Mouse (Mus musculus) liver, adult (tissue): ENCODE results near the gene Zfc3h1.

Experiments used
- GATA4 ChIP-seq: IDR thresholded peaks from 2 replicates; pipeline ENCODE4 v1.6.1; 2014; ENCODE audit warnings: mild to moderate bottlenecking, low read length; ENCODE audit not compliant: insufficient replicate concordance

The Zfc3h1 gene

GRCm38 (mm10) chr10:115384221-115385017 lies at the start of gene Zfc3h1, which contains the start of gene Thap2:
Gene Zfc3h1, plus strand, starts transcription at chr10:115384959.
Gene Thap2, minus strand, starts transcription at chr10:115384443.
- TF ChIP-seq GATA4: no peak

DNA sequence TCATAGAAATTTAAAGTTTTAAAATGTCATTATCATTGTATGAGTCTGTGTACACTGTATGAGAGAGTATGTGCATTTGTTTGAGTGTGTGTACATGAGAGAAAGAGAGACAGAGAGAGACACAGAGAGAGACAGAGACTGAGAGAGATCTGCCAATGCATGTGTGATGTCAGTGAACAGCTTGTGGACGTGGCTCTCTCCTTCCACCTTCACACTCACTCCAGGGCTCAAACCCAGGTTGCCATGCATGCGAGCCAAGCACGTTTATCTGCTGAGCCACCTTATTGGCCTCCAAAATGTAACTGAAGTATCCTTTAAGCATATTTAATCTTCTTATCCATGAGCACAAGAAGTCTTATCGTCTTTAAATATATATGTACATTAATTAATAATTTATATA lies 47.9 kb upstream of the Zfc3h1 start:
- TF ChIP-seq GATA4: no peak

DNA sequence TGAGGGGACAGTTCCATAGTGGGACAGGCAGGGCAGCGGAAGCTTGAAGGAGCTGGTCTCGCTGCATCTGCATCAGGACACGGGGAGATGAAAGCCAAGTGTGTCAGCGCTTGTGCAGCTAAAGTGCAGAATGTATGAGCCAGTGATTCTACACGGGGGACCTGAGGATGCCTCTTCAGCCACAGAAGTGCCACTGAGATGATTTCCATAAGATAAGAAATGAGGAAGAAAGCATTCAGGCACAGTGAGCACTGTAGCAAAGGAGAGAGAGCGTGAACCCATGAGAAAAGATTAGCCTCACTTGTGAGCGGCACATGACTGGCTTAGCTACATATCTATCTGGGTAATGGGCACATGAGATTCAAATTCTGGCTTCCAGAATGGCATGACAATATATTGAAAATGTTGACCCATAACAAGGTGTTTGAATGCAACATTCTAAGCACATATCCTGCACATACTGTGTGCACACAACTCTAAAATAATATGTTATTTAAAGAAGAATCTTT lies 44.9 kb upstream of the Zfc3h1 start:
- no peak for TF ChIP-seq GATA4

GRCm38 (mm10) chr10:115342771-115343425 lies 41.9 kb upstream of the Zfc3h1 start:
- no peak for TF ChIP-seq GATA4

- TF ChIP-seq GATA4: no peak
Measured at GRCm38 (mm10) chr10:115346444-115346843, 38.3 kb upstream of the Zfc3h1 start.

DNA sequence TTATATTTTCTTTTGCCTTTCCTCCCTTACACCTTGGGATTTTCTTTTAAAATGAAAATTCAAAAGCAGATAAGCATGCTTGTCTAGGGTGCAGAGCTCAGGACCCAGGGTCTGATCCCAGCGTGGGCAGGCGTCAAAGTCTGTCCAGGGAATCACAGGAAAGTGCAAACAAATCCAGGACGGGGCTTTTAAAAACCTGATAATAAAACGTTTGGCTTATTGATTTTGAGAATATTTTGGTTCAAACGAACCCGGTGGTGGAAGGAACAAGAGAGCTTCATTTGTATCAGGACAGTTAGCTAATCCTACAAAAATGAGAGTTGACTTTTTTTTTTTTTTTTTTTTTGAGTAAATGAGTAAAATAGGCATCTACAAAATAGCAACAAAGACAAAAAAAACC lies 36.6 kb upstream of the Zfc3h1 start:
- no peak for TF ChIP-seq GATA4

- TF ChIP-seq GATA4: no peak
Measured at GRCm38 (mm10) chr10:115349029-115349428, 35.7 kb upstream of the Zfc3h1 start.

DNA sequence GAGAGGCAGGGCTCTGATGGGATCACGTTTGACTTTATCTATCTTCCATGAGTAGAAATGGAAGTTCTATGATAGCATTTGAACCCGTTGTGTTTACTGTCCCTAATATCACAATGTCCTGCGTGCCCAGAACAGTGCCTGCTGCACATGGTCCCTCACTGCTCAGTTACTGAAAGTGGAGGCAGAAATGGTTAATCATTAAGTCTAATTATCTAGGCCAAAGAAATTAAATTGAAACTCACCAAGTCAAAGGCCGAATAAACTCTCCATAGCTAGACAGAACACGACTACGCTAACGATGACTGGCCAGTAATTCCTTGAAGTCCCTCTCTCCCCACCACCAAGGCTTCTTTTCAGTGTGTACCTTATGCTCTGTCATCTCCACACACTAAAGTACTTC lies 35.2 kb upstream of the Zfc3h1 start:
- no peak; the same call in 1 of the 2 replicates for TF ChIP-seq GATA4

DNA sequence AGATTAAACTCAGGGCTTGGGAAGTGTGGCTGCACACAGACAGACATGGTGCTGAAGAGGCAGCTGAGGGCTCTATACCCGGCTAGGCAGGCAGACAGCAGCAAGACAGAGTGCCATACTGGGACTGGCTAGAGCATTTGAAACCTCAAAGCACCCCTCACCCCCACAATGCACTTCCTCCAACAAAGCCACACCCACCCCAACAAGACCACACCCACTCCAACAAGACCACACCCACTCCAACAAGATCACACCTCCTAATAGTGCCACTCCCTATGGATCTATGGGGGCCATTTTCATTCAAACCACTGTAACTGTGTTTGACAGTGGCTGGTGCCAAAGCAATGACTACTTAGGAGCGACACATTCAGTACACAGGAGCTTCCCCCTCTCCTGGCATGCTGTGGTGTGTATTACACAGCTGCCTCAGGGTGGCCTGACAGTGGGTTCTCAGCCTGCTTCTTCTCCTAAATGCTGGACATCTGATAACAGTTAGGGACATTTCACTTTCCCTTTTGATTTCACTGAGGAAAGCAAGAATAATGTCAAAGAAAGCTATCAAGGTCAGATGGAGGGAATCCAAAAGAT lies 33.9 kb upstream of the Zfc3h1 start:
- no peak for TF ChIP-seq GATA4

DNA sequence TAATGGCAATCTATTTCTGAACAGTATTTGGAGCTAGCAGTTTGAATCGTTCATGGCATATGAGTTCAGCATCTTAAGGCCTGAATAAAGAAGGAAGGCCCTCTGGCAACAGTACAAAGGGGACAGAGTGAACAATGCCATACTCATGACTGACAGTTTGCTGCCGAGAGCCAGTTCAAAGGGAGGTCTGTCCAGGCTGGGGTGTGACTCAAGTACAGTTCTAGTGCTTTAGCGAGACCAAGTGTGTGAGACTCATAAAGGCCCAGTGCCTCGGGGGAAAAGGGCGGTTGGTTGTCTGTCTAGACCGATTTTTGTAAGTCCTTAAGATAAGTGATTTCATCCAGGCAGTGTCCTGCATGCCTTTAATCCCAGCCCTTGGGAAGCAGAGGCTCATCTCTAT lies 30.2 kb upstream of the Zfc3h1 start:
- TF ChIP-seq GATA4: no peak

- TF ChIP-seq GATA4: no peak
Measured at GRCm38 (mm10) chr10:115355016-115355415, 29.7 kb upstream of the Zfc3h1 start.

DNA sequence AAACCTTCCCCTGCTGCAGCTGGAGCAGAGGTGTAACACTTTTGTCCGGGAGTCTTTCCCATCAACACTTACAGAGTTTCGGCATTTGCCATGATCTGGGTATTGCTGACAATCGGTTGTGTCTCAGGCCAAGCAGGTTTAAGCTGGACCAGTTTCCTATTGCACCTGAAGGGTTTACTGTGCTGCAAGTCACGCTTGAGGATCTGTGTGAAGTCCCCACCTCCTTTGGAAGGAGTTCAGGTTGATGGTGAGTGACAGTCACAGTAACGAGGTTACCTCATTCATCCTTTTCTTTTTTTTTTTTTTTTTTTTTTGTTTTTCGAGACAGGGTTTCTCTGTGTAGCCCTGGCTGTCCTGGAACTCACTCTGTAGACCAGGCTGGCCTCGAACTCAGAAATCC lies 28.7 kb upstream of the Zfc3h1 start:
- no peak for TF ChIP-seq GATA4

DNA sequence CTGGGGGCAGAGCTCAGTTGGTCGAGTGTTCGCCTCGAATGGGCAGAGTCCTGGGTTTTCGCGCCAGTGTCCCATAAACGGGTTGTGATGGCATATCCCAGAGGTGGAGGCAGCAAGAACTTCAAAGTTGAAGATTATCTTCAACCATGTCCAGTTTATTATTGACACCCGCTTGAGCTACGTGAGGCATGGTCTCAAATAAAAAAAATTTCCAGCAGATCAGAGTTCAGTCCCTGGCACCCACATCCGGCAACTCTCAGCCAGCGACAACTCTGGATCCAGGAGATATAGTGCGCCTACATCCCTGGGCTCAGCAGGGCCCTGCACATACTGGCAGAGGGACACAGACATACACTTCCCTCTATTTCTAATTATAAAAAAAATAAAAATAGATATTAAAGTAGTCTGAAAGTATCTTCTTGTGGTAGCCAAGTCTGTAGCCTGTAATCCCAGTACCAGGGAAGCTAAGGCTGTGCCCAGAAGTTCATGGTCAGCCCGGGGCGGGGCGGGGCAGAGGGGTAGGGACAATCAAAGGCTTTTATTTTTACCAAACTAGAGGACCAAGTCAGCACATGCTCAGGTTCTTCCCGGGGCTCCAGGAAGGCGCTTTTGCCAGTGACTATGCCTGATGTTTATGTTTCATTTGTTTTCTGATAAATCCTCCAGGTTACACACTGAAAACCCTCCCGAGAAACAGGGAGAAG lies 26.4 kb upstream of the Zfc3h1 start:
- no peak for TF ChIP-seq GATA4

GRCm38 (mm10) chr10:115359066-115359465 lies 25.7 kb upstream of the Zfc3h1 start:
- no peak for TF ChIP-seq GATA4
